Mouse (Mus musculus): ENCODE results near the gene Zfp933.
"Not testable (repeated sequence)": the region's sequence is repeated elsewhere in the genome, so short reads cannot be mapped to it uniquely, and the experiment has no call there.

Zfp933 gene

DNA sequence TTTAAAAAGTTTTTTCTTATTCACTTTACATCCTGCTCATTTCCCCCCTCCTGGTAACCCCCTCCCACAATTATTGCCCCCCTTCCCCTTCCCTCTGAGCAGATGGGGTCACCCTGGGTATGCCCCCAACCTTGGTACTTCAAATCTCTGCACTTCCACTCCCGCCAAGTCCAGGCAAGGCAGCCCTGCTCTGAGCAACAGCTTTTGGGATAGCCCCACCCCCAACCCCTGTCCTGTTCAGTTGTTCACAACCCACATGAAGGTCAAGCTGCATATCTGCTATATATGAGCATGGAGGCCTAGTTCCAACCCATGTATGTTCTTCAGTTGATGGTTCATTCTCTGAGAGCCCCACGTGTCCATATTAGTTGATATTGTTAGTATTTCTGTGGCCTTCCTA, 2.6 kb upstream of the Zfp933 start:
- no peak for DNase-seq (ENCODE audit: low spot score)

DNA sequence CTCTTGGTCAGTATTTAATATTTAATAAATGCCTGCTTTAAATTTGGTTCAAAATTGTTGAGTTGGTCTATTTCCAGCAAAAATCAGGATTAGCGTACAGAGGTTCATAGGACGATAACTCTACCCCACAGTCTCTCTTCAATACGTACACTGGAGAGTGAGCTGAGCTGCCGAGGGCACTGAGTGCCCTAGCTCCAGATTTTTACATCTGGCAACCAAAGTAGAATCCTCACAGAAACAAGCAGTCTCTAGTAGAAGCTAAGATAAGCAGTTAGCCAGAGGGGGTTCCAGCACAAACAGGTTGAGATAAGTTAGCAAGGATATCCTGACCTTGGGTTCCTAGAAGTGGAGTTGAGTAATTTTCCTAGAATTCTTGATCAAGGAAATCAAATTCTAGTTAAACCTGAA, 422 bp upstream of the Zfp933 start:
- no peak for DNase-seq (ENCODE audit: low spot score)

DNA sequence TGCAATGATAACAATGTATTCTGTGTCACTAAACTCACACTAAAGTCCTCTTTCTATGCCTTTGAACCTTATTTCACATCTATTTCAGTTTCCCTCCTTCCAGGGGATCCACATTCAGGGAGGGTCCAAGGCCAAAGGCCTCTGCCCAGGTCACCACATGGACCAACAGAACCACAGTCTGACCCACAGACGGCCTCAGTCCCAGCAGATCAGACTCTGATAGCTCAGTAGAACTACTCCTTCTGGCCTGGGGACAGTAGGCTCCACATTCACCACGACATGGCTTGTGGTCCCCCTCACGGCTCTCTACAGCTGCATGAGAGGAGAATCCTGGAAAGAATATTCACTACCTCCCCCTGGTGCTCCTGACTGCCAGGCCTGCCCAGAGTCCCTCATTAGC, 5.3 kb downstream of the Zfp933 start:
- DNase-seq (ENCODE audit: low spot score): no peak

- DNase-seq (ENCODE audit: low spot score): peak; percentile 23
Measured at GRCm38 (mm10) chr4:147839282-147839681, 8.9 kb downstream of the Zfp933 start.

- DNase-seq (ENCODE audit: low spot score): no peak
Measured at GRCm38 (mm10) chr4:147824389-147824788, 23.8 kb downstream of the Zfp933 start.

DNA sequence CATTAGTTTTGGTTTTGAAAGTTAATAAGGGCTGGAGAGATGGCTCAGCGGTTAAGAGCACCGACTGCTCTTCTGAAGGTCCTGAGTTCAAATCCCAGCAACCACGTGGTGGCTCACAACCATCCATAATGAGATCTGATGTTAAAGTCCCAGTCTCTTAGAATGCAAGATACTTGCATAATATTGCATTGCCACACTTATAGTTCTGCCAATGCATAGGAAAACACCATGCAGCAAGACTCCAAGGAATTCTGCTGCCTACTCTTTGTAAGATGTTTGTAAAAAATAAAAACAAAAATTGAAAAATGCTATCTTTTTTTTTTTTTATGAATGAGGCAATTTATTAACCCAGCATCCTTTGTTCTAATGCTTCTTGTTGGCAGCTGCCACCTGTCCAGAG, 26.8 kb downstream of the Zfp933 start:
- DNase-seq (ENCODE audit: low spot score): not testable (repeated sequence)

GRCm38 (mm10) chr4:147819659-147820058, 28.5 kb downstream of the Zfp933 start:
- DNase-seq (ENCODE audit: low spot score): not testable (repeated sequence)

GRCm38 (mm10) chr4:147814592-147815167, 33.5 kb downstream of the Zfp933 start:
- no peak for DNase-seq (ENCODE audit: low spot score)

GRCm38 (mm10) chr4:147813249-147813765, 34.9 kb downstream of the Zfp933 start:
- DNase-seq (ENCODE audit: low spot score): no peak

DNA sequence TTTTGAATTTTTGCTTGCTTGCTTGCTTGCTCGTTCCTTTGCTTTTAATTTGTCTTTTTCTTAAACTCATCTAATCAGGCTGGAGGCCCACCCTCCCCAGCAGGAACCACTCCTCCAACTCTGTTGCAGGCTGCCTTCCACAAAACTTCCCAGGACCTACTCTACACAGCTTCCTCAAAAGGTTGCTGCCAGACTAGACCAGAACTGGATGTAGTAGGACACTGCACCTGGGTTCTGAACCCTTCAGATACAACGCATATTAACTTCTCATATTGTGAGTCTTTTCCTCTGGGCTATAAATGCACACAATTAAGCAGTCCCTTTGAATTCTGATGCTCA, 38.2 kb downstream of the Zfp933 start:
- not testable (repeated sequence) for DNase-seq (ENCODE audit: low spot score)

- peak; percentile 65 for DNase-seq (ENCODE audit: low spot score)
Measured at GRCm38 (mm10) chr4:147809292-147809965, 38.7 kb downstream of the Zfp933 start, which contains the start of gene Zfp984. Gene Zfp984, minus strand, starts transcription at chr4:147809788.

- not testable (repeated sequence) for DNase-seq (ENCODE audit: low spot score)
Measured at GRCm38 (mm10) chr4:147808483-147808882, 39.7 kb downstream of the Zfp933 start.

GRCm38 (mm10) chr4:147795308-147795707, 52.9 kb downstream of the Zfp933 start:
- not testable (repeated sequence) for DNase-seq (ENCODE audit: low spot score)

DNA sequence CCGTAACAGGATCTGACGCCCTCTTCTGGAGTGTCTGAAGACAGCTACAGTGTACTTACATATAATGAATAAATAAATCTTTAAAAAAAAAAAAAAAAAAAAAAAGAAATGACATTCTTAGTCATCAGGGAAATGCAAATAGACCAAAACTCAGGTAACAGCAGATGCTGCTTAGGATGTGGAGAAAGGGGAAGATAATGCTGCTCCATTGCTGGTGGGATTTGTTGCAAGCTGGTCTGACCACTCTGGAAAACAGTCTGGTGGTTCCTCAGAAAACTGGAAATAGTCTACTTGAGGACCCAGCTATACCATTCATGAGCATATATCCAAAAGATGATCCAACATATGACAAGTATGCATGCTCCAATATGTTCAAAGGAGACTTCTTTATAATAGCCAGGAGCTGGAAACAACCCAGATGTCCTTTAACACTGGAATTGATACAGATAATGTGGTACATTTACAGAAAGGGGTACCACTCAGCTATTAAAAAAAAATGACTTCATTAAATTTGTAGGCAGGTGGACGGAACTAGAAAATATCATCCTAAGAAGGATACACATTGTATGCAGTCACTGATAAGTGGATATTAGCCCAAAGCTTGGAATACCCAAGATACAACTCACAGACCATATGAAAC, 54.0 kb downstream of the Zfp933 start:
- DNase-seq (ENCODE audit: low spot score): not testable (repeated sequence)

- DNase-seq (ENCODE audit: low spot score): not testable (repeated sequence)
Measured at GRCm38 (mm10) chr4:147793390-147793916, 54.7 kb downstream of the Zfp933 start.

DNA sequence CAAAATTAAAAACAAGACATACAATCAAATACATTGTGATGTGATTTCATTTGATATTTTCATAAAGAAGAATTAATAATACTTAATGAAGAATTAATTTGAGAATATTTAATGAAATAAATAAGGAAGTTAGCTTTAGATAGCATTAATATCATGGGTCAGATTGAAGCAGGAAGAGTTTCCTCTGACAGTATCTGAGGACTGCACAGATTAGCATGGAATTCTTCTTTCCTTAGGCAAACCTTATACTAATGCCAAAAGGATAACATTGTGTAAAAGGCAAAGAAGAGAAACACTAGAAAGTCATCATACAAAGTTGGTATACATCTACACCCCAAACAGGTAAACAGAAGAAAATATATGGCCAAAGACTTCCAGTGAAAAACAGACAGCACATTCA, 56.4 kb downstream of the Zfp933 start:
- DNase-seq (ENCODE audit: low spot score): not testable (repeated sequence)

All from lung, postnatal 25 days (tissue).